Mouse (Mus musculus) lung, postnatal 0 days (tissue): Measurements from ENCODE around the gene Mrpl2.

ENCODE experiments used
- CTCF ChIP-seq: IDR thresholded peaks from 2 replicates; pipeline ENCODE4 v1.5.1; 2016; ENCODE audit warnings: antibody characterized with exemption, mild to moderate bottlenecking
- EP300 ChIP-seq: IDR thresholded peaks from 2 replicates; pipeline ENCODE4 v1.6.1; 2016; ENCODE audit warnings: antibody characterized with exemption, mild to moderate bottlenecking, control low read depth

- TF ChIP-seq CTCF = no peak
- TF ChIP-seq EP300 = no peak
Measured at GRCm38 (mm10) chr17:46656054-46656453, 10.0 kb downstream of the Mrpl2 start.
